Mouse (Mus musculus) A20 (cell line): Measurements from ENCODE around the gene Enpp1.

Experiments
- DNase-seq: peaks from one replicate; pipeline ENCODE4 v3.0.0-alpha.2; 2011; ENCODE audit warnings: low read depth, low spot score

The Enpp1 gene

DNA sequence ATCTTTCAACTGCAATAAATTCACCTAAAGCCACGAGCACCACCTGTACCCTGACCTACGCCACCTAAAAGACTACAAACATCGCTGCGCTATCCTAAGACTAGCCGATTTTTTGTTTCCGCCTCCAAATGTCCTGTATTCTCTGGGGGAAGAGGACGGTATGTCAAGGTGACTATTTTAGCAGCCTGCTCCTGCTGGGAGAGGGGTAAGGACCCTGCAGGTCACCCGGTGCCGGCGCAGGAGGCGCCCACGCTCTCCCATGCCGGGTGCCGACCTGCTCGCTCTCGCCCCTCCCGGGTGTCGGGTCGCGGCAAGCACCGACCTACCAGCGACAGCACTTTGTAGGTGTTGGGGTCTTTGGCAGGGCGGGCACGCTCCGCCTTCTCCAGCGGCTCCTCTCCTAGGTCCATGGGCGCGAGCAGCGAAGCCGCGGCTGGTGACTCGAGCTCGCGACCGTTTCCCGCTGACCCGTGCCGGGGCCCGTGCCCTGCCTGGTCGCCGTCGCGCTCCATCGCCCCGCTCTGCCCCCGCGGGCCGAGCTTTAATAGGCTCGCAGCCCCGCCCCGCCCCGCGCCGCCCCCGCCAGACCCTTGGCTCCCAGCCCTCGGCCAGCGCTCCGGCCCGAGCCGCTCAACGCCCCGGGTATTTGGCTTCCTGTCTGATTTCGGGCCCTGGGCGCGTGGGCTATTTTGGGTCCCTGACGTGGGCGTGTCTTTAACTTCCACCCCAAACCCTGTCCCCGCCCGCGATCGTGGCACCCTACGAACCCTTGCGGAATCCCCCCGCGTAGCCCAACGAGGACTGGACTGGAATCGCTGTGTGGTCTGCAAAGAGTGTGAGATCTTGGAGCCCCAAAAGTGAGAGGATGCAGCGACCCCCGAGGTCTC, at the start of gene Enpp1:
Enpp1 (minus strand) TSS at position 680 of the 887 bp plus-strand sequence.
- peak; percentile 87 for DNase-seq

GRCm38 (mm10) chr10:24758326-24758915, 46.5 kb upstream of the Enpp1 start:
- no peak for DNase-seq

- no peak for DNase-seq
Measured at GRCm38 (mm10) chr10:24754874-24755540, 43.0 kb upstream of the Enpp1 start.

- DNase-seq, result peak; percentile 67
Measured at GRCm38 (mm10) chr10:24754251-24754835, 42.4 kb upstream of the Enpp1 start.

DNA sequence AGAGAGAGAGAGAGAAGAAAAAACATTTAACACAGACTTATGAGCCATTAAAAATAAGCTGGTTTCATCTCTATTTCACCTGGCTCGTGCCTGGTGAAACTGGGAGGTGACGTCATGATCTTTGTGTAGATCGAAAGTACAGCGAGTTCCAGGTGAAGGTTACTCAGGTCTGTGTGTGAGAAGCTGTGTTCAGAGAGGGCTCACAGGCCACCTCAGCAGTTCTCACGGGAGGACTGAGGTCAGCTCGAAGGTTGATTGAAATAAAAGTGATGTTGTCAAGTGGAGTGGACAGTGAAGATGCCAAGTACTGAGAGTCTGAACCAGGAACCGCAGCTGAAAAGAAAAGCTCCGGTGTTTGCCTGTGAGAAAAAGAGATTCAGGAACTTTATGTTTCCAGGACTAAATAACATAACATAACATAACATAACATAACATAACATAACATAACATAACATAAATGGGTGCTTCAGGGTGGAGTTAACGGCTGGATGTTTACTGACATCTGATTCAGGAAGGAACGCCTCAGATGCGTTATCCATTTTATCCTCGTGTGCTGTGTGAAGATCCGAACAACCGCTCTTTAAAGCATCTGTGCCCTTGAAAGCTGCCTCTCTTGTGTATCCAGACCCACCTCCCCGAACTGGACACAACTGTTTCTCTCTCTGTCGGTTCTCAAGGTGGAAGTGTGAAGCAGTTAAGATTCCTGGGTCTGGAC, 41.7 kb upstream of the Enpp1 start:
- DNase-seq, result peak; percentile 58

GRCm38 (mm10) chr10:24742950-24743487, 31.1 kb upstream of the Enpp1 start:
- no peak for DNase-seq

DNA sequence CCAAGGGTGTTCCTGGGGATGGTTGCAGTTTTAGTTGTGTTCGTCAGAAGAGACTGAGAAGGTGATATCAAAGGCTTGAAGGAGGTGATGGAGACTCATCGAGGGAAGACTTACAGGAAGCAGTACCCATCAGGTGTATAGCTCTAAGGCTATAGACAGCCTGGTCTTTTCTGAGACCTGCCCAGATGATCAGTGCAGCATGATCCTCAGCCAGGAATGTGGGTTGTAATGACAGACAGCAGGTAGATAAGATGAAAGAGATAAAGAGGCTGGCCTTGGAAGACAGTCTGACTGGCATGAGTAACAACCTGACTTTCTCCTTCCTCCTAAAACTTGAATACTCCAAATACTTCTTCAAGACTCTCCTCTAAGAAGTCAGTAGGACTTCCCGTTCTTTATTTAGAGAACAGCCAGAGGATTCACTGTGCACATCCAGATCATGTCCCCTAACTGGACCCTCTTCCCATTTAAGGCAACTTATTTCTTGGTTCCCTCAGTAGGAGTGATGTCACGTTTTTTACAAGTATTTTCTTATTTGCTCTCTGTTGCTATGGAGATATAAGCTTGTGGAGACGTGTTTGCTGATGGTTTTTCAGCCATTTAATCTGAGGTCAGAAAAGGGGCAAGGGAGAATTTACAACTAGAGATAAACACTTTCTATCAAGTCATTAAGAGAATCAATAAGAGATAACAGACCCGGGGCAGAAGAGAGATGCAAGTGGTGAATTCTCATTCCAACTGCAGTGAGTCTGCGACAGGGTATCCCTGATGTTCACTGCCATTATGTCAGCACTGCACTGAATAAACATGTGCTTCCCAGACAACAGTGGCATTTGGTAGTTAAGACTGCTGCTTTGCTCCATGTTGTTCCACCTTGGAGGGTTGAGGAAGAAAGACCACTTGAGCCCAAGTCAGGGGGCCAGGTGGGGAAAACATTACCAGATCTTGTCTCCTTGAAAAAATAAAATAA, 29.6 kb upstream of the Enpp1 start:
- DNase-seq, result no peak

DNA sequence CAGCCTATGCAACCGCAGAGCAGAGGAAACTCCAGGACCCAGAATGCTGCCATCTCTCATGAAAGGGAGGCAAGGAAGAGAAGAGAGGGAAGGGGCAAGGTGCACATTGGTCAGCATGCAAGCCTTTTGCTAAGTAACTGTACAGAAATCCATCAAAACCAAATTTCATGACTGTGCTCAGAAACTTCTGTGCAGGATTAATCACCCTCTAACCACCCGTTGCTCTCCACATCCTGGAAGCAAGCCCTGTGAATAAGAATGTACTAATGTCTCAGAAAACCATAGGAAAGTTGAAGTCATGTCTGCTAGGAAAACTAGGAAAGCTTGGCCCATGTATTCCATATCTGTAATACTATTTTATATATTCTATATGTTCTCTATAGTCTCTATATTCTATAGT, 27.2 kb upstream of the Enpp1 start:
- no peak for DNase-seq

GRCm38 (mm10) chr10:24738456-24738855, 26.5 kb upstream of the Enpp1 start:
- no peak for DNase-seq

- DNase-seq, result no peak
Measured at GRCm38 (mm10) chr10:24735027-24735777, 23.2 kb upstream of the Enpp1 start.

DNA sequence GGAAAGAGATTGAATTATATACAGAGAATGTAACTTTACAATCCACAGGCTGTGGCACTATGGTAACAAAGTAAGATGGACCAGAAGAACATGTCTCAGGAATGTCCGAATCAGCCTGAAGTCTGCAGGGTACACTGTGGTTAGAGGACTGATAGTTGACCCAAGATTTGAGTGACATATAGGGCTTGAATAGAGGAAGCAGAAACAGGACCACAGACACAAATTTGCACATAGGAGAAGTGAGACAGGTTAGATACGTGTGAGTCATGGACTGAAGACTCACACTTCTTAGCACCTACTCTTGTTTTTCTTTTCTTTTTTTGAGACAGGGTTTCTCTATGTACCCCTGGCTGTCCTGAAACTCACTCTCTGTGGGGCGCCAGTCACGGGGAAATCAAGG, 15.5 kb upstream of the Enpp1 start:
- DNase-seq, result peak; percentile 61

DNA sequence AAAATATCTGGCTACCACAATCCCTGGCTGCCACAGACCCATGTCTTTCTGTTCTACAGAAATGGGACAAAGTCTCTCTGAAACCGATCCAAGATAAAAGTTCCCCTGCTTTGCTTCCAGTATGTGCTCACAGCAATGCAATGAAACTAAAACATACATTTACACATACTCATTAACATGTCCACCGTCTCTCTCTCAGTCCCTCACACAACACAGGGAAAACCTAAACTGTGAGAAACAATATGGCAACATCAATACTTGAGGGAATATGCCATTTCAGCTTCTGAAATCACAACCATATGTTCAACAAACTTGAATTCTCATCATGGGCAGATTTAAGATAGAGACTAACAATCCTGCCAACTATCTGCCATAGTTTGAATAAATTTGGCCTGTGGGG, 13.2 kb upstream of the Enpp1 start:
- DNase-seq, result no peak

DNA sequence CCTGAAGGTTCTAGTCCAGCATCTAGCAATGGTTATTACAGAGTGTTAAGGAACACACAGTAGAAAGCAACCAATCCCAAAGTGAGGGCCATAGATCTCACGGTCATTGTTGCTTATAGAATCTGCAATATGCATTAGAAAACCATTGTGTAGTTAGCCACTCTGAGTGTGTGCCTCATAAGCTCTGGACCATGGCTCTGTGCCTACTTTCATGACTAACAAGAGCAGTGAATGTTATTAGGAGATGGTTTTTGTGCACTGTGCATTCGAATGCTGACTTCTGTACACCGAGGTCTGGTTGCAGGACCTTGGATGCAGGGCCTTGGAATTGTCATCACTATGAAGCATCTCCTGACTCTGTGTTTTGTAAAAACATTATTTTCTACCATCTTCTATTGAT, 9.9 kb upstream of the Enpp1 start:
- no peak for DNase-seq

DNA sequence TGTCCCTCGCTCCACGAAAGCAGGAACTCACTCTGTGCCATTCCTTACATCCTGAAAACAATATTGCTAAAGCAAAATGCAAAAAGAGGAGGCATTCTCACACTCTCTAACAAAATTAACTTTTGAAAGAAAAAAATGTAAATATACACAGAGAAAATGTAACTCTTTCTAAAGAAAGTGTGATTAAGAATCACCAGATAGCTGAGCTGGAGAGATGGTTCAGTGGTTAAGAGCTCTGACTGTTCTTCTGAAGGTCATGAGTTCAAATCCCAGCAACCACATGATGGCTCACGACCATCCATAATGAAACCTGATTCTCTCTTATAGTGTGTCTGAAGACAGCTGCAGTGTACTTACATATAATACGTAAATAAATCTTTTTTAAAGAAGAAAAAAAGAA, 7.4 kb upstream of the Enpp1 start:
- DNase-seq, result no peak

GRCm38 (mm10) chr10:24718720-24719119, 6.8 kb upstream of the Enpp1 start:
- DNase-seq, result no peak

DNA sequence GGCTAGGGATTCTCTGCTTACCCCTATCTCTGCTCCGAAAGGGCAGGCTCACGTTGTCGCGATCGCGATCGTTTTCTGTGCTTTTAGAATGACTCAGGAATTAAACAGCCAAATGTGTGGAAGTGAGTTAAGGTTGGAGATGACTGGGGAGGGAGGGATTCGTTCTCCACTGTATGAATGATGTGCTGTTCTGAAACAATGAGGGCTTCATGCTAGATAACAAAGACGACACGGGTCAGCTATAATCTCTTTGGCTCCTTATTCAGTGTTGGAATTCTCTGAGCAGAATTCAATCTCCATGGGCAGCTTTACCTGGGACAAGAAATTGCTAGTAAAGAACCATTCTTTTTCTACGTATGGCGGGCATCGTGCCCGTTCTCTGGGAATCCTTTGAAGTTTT, 6.1 kb upstream of the Enpp1 start:
- no peak for DNase-seq

DNA sequence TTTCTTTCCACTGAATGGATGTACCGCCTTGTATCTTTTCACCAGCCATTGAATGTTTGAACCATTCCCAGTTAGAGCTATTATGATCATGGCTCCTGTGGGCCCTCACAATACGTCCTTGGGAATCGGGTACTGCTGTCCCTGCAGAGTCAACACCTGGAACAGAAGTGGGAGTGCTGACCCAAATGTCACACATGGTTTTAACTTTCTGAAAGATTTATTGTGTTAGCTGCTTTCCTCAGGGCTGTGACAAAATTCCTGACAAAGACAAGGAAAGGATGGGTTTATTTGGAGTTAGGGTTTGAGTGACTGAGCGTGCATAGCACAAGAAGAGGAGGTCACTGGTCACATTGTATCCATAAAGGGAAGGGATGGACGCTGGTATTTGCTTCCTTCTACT, 4.3 kb upstream of the Enpp1 start:
- DNase-seq, result no peak

GRCm38 (mm10) chr10:24712901-24713300, 942 bp upstream of the Enpp1 start:
- DNase-seq, result peak; percentile 73

- peak; percentile 84 for DNase-seq
Measured at GRCm38 (mm10) chr10:24712367-24712761, 405 bp upstream of the Enpp1 start.
